Mouse (Mus musculus) liver, embryonic 14.5 days (tissue): ENCODE data around the gene Ankrd27.

ENCODE experiments used
- CTCF ChIP-seq: IDR thresholded peaks from 2 replicates; pipeline ENCODE4 v1.5.1; 2016; ENCODE audit warnings: antibody characterized with exemption, low read depth, control low read depth
- EP300 ChIP-seq: IDR thresholded peaks from 2 replicates; pipeline ENCODE4 v1.6.1; 2016; ENCODE audit warnings: antibody characterized with exemption, low read depth

DNA sequence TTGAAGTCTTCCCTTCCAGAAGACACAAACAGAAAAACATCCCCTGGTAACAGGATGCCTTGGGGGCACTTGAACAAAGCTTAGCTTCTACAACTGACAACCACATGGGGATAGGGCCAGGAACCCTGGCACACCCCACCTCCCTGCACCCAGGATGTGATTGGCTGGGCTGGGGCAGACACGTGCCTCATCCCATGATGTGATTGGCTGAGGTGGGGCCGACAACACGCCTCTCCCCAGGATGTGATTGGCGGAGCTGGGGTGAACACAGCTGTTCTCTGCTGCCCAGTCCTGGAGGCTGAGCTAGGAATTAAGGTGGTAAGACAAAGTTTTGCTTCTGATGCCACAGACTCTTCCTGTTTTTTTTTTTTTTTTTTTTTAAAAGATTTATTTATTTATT lies 92.9 kb downstream of the Ankrd27 start:
- no peak for TF ChIP-seq CTCF
- no peak for TF ChIP-seq EP300
